Mouse (Mus musculus) limb, embryonic 11.5 days (tissue): ENCODE results near the gene Nkap. TPM values are rescaled to one million over a fixed set of nuclear protein-coding genes. Genes with fewer than 3 reads are reported as not detected.

Experiments used
- ATAC-seq: fragments of 200-750 bp; cut with Nextera tagmentation; 2 replicates; pipeline ENCODE4 v1.8.0; 2017; ENCODE audit warnings: low read depth; ENCODE audit not compliant: insufficient number of reproducible peaks, low FRiP score, low TSS enrichment
- DNase-seq: peaks from one replicate; pipeline ENCODE4 v3.0.0-alpha.2; 2015; ENCODE audit warnings: low spot score
- H3K27ac ChIP-seq: fragments of 300-500 bp; sonication (generic); replicated peaks from 2 replicates; pipeline ENCODE4 v1.5.1; 2014; ENCODE audit warnings: low read depth, mild to moderate bottlenecking, low read length
- H3K27me3 ChIP-seq: fragments of 300-500 bp; sonication (generic); 2 replicates; pipeline ENCODE4 v1.6.1; 2014; ENCODE audit warnings: mild to moderate bottlenecking, low read length, mixed read lengths; ENCODE audit not compliant: control insufficient read depth, insufficient read depth
- H3K36me3 ChIP-seq: fragments of 300-500 bp; sonication (generic); 2 replicates; pipeline ENCODE4 v1.6.1; 2014; ENCODE audit warnings: mild to moderate bottlenecking, low read length, moderate library complexity, mixed read lengths; ENCODE audit not compliant: control insufficient read depth, insufficient read depth
- H3K4me1 ChIP-seq: fragments of 300-500 bp; sonication (generic); 2 replicates; pipeline ENCODE4 v1.6.1; 2014; ENCODE audit warnings: low read length, mixed read lengths; ENCODE audit not compliant: control insufficient read depth, insufficient read depth
- H3K4me2 ChIP-seq: fragments of 300-500 bp; sonication (generic); 2 replicates; pipeline ENCODE4 v1.6.1; 2014; ENCODE audit warnings: low read depth, mild to moderate bottlenecking, moderate library complexity; ENCODE audit not compliant: severe bottlenecking
- H3K4me3 ChIP-seq: fragments of 300-500 bp; sonication (generic); 2 replicates; pipeline ENCODE4 v1.5.1; 2014; ENCODE audit warnings: low read depth, low read length
- H3K9ac ChIP-seq: fragments of 300-500 bp; sonication (generic); 2 replicates; pipeline ENCODE4 v1.6.1; 2014; ENCODE audit warnings: mild to moderate bottlenecking, low read length
- H3K9me3 ChIP-seq: fragments of 300-500 bp; sonication (generic); 2 replicates; pipeline ENCODE4 v1.6.1; 2016; ENCODE audit warnings: low read length; ENCODE audit not compliant: control insufficient read depth
- WGBS: fragments of 180-500 bp; shearing (Covaris S2); extraction: QIAGEN DNeasy Blood & Tissue Kit; methylation state at CpG from one replicate; pipeline ENCODE4 v1.1.7; 2014; 5-methylcytosine and 5-hydroxymethylcytosine counted together
- polyA plus RNA-seq: library from polyadenylated mRNA; unstranded; fragments of >200 nt; fragmentation: Nextera tagmentation; extraction: Ambion mirVana; gene quantifications from 2 replicates; pipeline ENCODE4 v1.2.1, GENCODE M21; 2014

Gene Nkap
- polyA plus RNA-seq, 1 experiment from 2014 or later: 24.9 TPM

DNA sequence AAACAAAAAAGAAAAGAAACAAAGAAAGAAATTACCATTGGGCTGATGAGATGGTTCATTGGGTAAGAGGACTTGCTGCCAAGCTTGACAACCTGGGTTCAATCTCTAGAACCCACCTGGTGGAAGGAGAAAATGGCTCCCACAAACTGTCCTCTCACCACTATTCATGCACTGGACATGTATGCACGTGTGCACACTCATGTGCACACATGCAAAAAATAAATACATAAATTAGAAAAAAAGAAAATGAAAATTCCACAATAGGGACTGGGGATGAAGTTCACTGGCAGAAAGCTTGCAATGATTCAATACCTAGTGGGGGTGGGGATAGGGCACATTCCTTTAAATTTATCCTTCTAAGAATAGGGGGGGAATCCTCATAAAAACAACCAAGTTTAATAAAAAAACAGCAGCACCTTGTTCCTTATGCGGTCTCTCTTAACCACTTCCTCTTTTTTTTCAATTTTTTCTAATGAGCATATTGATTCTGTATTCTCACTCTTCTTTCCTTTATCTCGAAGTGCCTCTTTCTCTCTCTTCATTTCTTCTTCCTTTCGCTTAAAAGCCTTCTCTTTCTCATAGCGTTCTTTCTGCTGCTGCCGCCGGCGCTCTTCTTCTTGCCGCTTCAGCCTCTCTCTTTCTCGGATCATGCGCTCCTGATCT is 31.4 kb upstream of the Nkap start:
- Histone ChIP-seq H3K9me3 (no peaks in the 10 kb centered on the region), H3K9ac (no peak overlapping the region), H3K27ac (no peak overlapping the region), H3K27me3 (no peaks in the 10 kb centered on the region), H3K36me3 (no peaks in the 10 kb centered on the region), H3K4me1 (no peaks in the 10 kb centered on the region), H3K4me2 (no peak overlapping the region), H3K4me3 (no peak overlapping the region)
- no peak for DNase-seq
- no peak for ATAC-seq
- whole genome bisulfite sequencing: 90% methylated on average over 11 of the region's 11 CpGs

DNA sequence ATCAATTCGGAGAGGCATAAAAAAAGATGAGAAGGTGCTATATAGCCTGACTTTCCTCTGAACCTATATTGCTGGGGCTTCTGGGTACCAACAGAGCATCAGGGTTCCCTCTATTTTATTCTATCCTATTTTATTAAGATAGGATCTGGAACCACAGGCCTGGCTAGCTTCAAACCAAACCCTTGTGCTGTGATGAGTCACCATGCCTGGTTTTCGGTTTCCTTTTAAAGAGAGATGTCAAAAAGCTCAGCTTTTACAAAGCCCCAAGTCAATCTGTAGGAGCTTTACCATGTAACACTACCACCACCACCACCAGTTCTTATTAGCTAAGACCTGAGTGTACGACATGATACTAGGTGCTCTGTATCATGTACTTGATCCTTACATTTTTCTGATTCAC is 27.9 kb upstream of the Nkap start:
- no peaks in the 10 kb centered on the region for H3K27me3 ChIP-seq
- WGBS: 96% methylated on average over 3 of the region's 3 CpGs
- H3K9ac ChIP-seq: no peak overlapping the region
- no peak overlapping the region for H3K27ac ChIP-seq
- no peaks in the 10 kb centered on the region for H3K9me3 ChIP-seq
- H3K4me3 ChIP-seq: no peak overlapping the region
- no peaks in the 10 kb centered on the region for H3K36me3 ChIP-seq
- no peak overlapping the region for H3K4me2 ChIP-seq
- no peaks in the 10 kb centered on the region for H3K4me1 ChIP-seq
- DNase-seq: no peak
- no peak for ATAC-seq

DNA sequence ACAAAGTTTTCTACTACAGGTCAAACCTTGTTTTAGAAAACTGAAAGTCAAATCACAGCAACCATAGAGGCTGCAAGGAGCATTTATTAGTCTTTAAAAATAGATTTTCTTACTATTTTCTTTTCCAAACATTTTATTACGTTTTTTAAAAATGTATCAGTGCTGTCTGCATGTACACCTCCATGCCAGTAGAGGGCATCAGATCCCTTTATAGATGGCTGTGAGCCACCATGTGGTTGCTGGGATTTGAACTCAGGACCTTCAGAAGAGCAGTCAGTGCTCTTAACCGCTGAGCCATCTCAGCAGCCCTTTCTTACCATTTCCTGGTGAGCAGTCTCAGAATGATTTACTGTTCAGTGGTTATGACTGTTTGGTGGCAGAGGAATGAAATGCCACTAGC is 22.8 kb upstream of the Nkap start:
- WGBS: 83% methylated on average over 2 of the region's 2 CpGs
- ATAC-seq: no peak
- Histone ChIP-seq H3K9ac (no peak overlapping the region), H3K4me3 (no peak overlapping the region), H3K4me1 (no peaks in the 10 kb centered on the region), H3K9me3 (no peaks in the 10 kb centered on the region), H3K36me3 (no peaks in the 10 kb centered on the region), H3K27ac (no peak overlapping the region), H3K27me3 (no peaks in the 10 kb centered on the region), H3K4me2 (no peak overlapping the region)
- no peak for DNase-seq

DNA sequence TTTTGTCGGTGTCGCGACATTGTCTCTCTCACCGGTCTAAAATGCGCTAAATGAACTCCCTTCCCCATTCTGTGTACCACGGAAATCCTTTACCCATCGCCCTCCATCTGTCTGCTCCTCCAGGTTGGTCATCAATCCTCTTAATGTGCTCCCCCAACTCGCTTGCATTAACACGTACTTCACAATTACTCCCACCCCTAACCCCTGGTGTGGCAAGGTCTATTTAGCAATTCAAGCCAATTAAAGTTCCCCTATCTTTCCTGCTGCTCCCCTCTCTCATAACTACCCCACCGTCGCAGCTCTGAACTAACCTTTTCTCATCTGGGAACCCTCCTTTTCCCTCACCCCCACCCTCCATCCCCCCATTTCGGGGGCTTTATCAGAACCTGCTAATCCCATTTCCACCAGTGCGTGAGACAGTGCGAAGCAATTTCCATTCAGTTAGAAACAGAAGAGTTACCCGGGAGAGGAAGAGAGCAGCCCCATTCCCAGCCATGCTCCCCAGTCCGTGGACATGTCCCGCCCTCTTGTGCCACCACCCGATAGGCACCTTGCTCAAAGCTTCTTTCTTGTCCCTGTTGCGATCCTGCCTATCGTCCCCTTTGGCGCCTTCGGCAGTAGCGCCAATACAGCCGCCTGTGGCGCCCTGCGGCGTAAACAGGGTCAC is 16.9 kb upstream of the Nkap start:
- no peaks in the 10 kb centered on the region for H3K4me1 ChIP-seq
- peak overlapping the region; percentile 50 for H3K4me2 ChIP-seq
- peak overlapping the region; percentile 58 for H3K9ac ChIP-seq
- no peaks in the 10 kb centered on the region for H3K9me3 ChIP-seq
- 13% methylated on average over 27 of the region's 27 CpGs for WGBS
- ATAC-seq (peak; percentile 68), DNase-seq (no peak)
- H3K36me3 ChIP-seq: no peaks in the 10 kb centered on the region
- H3K27me3 ChIP-seq: no peaks in the 10 kb centered on the region
- H3K4me3 ChIP-seq: peak overlapping the region; percentile 51
- 0 out of 2 replicates have a peak overlapping the region, but pooled peaks have one; percentile 21 for H3K27ac ChIP-seq

DNA sequence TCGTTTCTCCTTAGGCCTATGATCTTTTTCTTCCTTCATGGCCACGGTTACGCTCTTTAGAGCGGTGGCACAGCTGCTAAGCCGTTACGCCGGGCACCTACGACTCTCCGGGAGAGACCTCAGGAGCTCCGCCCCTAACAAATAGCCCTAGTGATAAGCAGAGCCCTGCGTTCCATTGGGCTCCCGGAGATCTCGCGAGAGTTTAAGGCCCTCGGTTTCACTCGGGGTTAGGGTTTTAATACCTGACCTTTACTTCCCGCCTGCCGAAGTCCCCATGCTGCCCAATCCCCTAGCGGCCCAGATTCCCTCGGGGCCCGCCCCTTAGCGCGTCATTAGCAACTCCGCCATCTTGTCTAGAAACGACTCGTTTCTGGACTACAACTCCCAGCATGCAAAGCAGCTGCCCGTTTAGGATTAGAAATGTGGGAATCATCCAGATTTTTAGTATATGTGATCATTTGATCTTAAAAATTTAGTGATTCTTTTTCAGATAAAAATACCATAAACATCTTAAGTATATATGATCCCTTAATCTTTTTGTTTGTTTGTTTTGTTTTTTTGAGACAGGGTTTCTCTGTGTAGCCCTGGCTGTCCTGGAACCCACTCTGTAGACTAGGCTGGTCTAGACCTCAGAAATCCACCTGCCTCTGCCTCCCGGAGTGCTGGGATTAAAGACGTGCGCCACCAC is 16.3 kb upstream of the Nkap start, which contains the start of gene Upf3b:
Upf3b (minus strand) TSS at position 130 of the 688 bp plus-strand sequence.
- Histone ChIP-seq H3K9ac (peak within 1 kb of the TSS; percentile 58), H3K27me3 (no peaks in the 10 kb centered on the region), H3K4me2 (peak within 1 kb of the TSS; percentile 50), H3K9me3 (no peaks in the 10 kb centered on the region), H3K4me3 (peak within 1 kb of the TSS; percentile 51), H3K27ac (0 out of 2 replicates have a peak within 1 kb of the TSS, but pooled peaks have one; percentile 21), H3K36me3 (no peaks in the 10 kb centered on the region), H3K4me1 (no peaks in the 10 kb centered on the region)
- ATAC-seq: peak; percentile 97
- WGBS: 17% methylated on average over 30 of the region's 30 CpGs
- DNase-seq: peak; percentile 93

DNA sequence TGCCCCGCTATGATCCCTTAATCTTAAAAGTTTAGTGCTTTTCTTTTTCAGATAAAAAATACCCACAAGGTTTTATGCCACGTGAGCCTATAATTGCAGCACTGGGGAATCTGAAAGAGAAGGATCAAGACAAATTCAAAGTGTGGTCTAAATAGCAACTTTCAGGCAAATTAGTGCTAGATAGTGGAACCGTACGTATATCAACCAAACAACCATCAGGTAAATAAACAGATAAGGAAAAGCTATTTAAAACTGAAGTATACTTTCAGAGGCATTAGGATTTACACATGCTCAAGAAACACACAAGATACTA is 15.8 kb upstream of the Nkap start:
- H3K4me3 ChIP-seq: no peak overlapping the region
- no peaks in the 10 kb centered on the region for H3K36me3 ChIP-seq
- DNase-seq (no peak), ATAC-seq (no peak)
- H3K4me1 ChIP-seq: no peaks in the 10 kb centered on the region
- H3K27ac ChIP-seq: no peak overlapping the region
- WGBS: 70% methylated on average over 4 of the region's 4 CpGs
- H3K9ac ChIP-seq: no peak overlapping the region
- H3K9me3 ChIP-seq: no peaks in the 10 kb centered on the region
- H3K27me3 ChIP-seq: no peaks in the 10 kb centered on the region
- no peak overlapping the region for H3K4me2 ChIP-seq

DNA sequence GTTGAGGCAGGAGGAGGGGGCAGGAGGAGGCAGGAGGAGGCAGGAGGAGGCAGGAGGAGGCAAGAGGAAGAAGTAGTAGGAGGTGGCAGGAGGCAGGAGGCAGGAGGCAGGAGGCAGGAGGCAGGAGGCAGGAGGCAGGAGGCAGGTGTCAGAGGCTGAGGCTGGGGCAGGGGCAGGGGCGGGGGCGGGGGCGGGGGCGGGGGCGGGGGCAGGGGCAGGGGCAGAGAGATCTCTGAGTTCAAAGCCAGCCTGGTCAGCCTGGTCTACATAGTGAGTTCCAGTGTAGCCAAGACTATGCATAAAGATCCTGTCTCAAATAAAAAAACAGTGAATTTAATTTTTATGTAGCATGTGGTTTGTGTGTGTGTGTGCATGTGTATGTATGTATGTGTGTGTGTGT is 9.5 kb upstream of the Nkap start:
- WGBS: no CpG with 5 or more reads among the region's 5 CpGs
- DNase-seq (no peak), ATAC-seq (no peak)
- no peak overlapping the region for H3K27ac ChIP-seq
- no peaks in the 10 kb centered on the region for H3K9me3 ChIP-seq
- no peaks in the 10 kb centered on the region for H3K4me1 ChIP-seq
- no peaks in the 10 kb centered on the region for H3K27me3 ChIP-seq
- H3K36me3 ChIP-seq: no peaks in the 10 kb centered on the region
- no peak overlapping the region for H3K4me2 ChIP-seq
- H3K9ac ChIP-seq: no peak overlapping the region
- no peak overlapping the region for H3K4me3 ChIP-seq

DNA sequence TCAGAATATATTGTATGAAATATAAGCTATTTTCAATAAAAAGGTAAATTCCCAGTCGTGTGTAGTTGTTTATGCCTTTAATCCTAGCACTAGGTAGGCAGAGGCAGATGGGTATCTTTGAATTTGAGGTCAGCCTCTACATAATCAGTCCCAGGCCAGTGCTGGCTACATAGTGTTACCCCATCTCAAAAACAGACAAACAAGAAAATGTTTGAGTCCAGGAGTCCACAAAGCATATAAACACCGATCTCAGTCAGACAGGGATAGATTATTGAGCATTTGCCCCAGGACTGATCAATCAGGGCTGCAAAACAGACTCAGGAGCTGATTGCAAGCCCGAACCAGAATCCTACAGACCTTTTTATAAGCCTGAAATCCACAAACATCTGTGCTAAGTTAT is 7.0 kb upstream of the Nkap start:
- ATAC-seq: no peak
- no peak overlapping the region for H3K9ac ChIP-seq
- H3K4me3 ChIP-seq: no peak overlapping the region
- no peaks in the 10 kb centered on the region for H3K9me3 ChIP-seq
- no peak overlapping the region for H3K27ac ChIP-seq
- WGBS: 62% methylated on average over 3 of the region's 3 CpGs
- H3K27me3 ChIP-seq: no peaks in the 10 kb centered on the region
- no peaks in the 10 kb centered on the region for H3K36me3 ChIP-seq
- DNase-seq: no peak
- no peak overlapping the region for H3K4me2 ChIP-seq
- no peaks in the 10 kb centered on the region for H3K4me1 ChIP-seq
